Mouse (Mus musculus) adrenal gland, postnatal 4 days (tissue): ENCODE data around the gene Inafm2. TPM values are rescaled to one million over a fixed set of nuclear protein-coding genes. Genes with fewer than 3 reads are reported as not detected.
A peak's percentile ranks its signal among the peaks of the same experiment; 100 is the strongest.

ENCODE experiments used
- DNase-seq, 2 experiments: peaks; one replicate each; pipeline ENCODE4 v3.0.0; 2021 to 2022; ENCODE audit warnings: low spot score in 2 of 2, mixed read lengths in 2 of 2
- long read RNA-seq, 2 experiments: library from polyadenylated mRNA; stranded (forward); transcript quantifications; one replicate each; pipeline ENCODE4 v2.0.0; 2021
- total RNA-seq, 2 experiments: library from RNA; stranded (reverse); gene quantifications; 2 replicates each; pipeline ENCODE4 v1.2.3; 2021

Gene Inafm2
- total RNA-seq: 10 to 100 TPM; 27.8 to 30.8 TPM
- long read RNA-seq, experiment 1, transcript Inafm2-201 (1 exons, 3,053 nt): major isoform, 17 of 18 reads
- long read RNA-seq, experiment 1, partial matches to known transcripts: 0 of 18 reads
- long read RNA-seq, experiment 1, other reads (novel, unspliced or antisense): 1 of 18 reads
- long read RNA-seq, experiment 2, transcript Inafm2-201 (1 exons, 3,053 nt): major isoform, 23 of 24 reads
- long read RNA-seq, experiment 2, partial matches to known transcripts: 0 of 24 reads
- long read RNA-seq, experiment 2, other reads (novel, unspliced or antisense): 1 of 24 reads

DNA sequence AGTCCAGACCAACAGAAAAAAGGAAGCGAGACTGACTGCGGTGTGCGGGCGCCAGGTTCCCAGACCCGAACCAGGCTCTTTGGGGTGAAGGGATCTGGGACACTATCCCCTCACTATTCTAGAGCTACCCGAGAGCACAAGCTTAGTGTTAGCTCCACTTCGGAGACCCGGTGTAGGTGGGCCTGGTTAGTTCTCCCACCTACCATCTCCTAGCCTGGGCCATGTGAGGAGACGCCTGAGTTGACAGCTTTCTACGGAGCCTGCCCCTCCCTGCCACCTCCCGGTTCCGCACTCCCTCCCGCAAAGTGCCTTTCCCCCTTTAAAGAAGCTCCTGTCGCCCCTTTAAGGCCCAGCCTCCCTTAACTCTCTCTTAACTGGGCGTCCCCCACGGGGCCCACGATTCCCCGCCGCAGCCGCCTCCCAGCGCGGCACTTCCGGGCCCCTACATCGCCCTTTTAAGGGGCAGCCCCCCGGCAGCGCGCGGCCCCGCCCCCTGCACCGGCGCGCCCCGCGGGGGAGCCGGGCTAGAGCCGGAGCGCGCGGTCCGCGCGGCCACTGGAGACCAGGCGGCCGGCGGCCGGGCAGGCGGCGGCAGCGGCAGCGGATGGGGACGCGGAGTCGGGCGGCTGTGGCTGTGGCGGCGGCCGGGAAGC lies at the start of gene Inafm2:
Gene Inafm2, plus strand, starts transcription at position 527 of the 653 bp plus-strand sequence.
- peak; percentile 77 to 87 for DNase-seq

- DNase-seq: no peak
Observed at GRCm38 (mm10) chr2:118696451-118697308, 48.9 kb upstream of the Inafm2 start.

DNA sequence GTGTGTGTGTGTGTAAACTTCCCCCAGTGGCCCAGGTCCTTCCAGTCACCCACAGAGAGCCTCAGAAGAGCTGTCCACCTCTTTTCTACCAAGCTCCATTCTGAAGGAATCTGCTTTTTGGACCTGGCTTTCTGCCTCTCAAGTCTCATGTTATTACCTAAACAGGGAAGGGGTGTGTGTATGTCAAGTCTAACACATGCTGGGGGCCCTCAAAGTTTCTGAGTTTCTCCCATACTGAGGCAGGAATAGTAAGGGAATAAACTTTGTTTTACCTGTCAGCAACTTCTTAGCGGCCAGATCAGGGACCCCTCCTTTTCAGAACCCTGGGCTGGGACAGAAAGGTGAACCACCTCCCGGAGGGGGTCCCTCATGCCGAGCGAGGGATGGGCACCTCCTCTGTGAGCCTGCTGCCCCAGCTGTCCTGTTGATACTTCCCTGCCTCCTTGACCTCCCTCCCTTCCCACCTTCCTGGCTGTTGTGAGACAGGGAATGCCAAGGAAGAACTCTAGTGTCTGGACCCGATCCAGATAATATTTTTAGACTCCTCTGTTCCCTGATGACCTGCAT lies 48.2 kb upstream of the Inafm2 start:
- DNase-seq: no peak

GRCm38 (mm10) chr2:118697955-118698354 lies 47.6 kb upstream of the Inafm2 start:
- no peak for DNase-seq

- peak; percentile 76 to 77 for DNase-seq
Observed at GRCm38 (mm10) chr2:118700179-118701062, 45.1 kb upstream of the Inafm2 start.

DNA sequence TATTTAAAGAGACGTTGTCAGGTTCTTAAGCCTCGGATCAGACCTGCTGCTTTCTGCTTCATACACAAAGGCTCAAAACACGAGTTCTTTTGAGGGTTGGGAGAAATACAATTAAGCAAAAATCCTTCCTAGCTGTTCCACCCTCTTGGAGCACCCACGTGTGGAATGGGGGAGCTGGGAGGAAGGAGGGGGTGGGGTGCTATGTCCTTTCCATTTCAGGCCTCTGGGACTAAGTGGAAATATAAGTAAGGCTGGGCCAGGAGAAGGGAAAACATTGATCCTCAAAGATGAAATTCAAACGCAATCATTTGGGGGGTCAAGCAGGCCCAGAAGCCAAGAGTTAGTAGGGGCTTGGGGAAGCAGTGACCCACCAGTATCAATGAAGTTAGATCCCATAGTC lies 44.4 kb upstream of the Inafm2 start:
- no peak for DNase-seq

DNA sequence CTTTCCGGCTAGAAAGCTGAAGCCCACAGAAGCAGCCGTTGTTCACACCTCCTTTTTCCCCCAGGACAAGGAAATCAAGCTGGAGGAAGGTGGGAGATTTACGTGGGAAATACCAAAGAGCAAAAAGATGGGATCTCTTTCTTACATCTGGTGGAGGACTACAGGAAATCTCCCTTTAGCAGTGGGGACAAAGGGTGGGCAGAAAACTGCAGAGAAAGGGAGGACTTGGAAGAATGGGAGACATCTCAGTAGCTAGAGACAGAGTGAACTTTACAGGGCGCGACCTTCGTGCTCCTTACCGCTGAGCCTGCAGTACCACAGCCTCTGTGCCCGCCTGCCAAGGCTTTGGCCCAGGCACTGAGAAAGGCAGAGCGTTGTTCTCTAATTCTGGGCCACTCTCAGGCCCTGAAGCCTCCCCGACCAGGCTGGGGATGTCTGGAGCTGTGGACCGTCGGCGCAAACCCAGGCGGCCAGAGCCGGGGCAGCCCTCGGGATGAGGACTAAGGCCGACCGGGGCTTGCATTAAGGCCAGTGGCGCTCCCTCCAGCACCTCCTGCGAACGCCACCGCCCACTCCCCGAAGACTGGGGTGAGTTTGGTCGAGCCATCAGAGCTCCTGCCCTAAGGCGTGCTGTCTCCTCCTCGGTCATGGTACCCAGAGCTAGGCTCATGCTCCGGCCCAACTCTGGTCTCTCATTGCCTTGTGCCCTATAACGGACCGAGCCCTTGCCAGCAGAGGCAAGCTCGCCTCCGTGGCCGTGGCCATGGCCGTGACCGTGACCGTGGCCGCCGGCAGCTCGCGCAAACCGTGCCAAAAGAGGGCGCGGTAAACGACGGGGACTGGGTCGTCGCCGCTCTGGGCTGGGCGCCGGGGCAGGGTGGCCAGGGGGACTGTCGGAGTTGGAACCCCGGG lies 43.3 kb upstream of the Inafm2 start:
- DNase-seq: no peak

- DNase-seq: no peak
Observed at GRCm38 (mm10) chr2:118702883-118703761, 42.4 kb upstream of the Inafm2 start.

GRCm38 (mm10) chr2:118703913-118704730 lies 41.4 kb upstream of the Inafm2 start, which contains the start of gene Ankrd63:
Gene Ankrd63 (minus strand): TSS chr2:118703963.
- no peak for DNase-seq

DNA sequence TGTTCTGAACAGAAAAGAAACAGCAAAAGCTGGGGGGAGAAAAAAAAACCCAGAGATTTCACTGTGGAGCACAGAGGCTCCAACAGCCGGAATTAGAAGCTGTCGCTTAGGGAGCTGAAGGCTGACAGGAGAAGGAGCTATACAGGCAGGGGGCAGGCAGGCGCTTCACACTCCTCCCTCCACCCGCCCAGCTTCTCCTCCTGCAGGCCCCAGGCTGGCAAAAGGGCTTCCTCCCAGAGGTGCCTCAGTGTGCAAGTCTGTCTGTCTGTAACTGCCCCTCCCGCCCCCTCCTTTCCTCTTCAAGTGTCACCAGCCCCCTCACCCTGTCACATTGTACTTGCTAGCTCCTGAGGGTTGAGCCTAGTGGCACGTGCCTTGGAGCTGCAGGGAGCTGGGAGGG lies 39.1 kb upstream of the Inafm2 start:
- DNase-seq: no peak

DNA sequence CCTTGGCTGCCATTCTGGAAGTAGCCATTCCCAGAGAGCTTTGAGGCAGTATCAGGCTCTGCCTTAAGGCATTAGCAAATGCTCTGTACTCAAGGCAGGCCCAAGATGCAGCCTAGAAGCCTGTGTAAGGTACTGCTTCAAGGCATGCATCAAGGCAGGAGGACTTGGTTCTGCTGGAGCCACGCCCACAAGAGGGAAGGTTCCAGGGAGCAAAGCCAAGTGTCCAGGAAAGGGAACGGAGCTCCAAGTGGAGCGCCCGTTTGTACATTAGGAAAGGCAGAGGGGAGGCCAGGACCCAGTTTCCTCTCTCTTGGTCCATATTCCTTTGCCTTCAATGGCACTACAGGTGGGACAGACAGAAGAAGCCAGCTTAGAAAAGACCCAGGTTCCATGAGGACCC lies 37.1 kb upstream of the Inafm2 start:
- DNase-seq: no peak

- DNase-seq: no peak
Observed at GRCm38 (mm10) chr2:118709655-118710221, 35.8 kb upstream of the Inafm2 start.

- no peak for DNase-seq
Observed at GRCm38 (mm10) chr2:118711038-118711494, 34.5 kb upstream of the Inafm2 start.

GRCm38 (mm10) chr2:118713631-118714030 lies 31.9 kb upstream of the Inafm2 start:
- DNase-seq: no peak

GRCm38 (mm10) chr2:118714230-118714629 lies 31.3 kb upstream of the Inafm2 start:
- no peak for DNase-seq

DNA sequence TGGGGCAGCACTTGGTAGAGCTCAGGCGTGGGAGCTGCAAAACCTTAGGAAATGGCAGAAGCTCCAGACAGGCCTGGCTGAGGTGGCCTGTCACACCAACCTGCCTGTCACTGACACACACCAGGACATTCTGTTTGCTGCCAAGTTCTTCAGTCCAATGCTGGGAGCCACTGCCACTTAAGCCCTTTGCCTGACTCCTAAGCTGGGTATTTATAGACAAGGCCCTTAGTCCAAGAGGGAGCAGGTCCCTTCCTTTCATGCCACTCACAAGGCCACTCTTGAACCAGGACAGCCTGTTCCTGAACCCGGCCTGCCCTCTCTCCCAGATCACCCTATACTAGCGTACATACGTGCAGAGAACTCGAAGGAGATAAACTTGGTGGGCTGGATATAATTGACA lies 28.9 kb upstream of the Inafm2 start:
- no peak for DNase-seq
